Mouse (Mus musculus): ENCODE measurements around the gene Abca6. TPM values are rescaled to one million over a fixed set of nuclear protein-coding genes. Genes with fewer than 3 reads are reported as not detected.
A peak's percentile ranks its signal among the peaks of the same experiment; 100 is the strongest.

Gene Abca6
- polyA plus RNA-seq, 1 experiment from 2014 or later, result not detected

- H3K27ac ChIP-seq (replicated peaks; ENCODE audit: low read depth, low read length), result no peak overlapping the region
- H3K4me3 ChIP-seq (ENCODE audit: low read depth, low read length), result no peak overlapping the region
- no peak overlapping the region for H3K4me2 ChIP-seq (ENCODE audit: low read depth, severe bottlenecking)
- no peaks in the 10 kb centered on the region for H3K27me3 ChIP-seq (ENCODE audit: control insufficient read depth, insufficient read depth, low read length)
- no peaks in the 10 kb centered on the region for H3K9me3 ChIP-seq (ENCODE audit: control insufficient read depth, low read length)
- DNase-seq (ENCODE audit: low spot score), result peak; percentile 80
- ATAC-seq (ENCODE audit: insufficient number of reproducible peaks, low FRiP score, low TSS enrichment, low read depth), result 0 out of 2 replicates have a peak, but pooled peaks have one; percentile 44
- H3K4me1 ChIP-seq (ENCODE audit: control insufficient read depth, insufficient read depth, low read length), result no peaks in the 10 kb centered on the region
- WGBS, result 5% methylated on average over 5 of the region's 5 CpGs
- H3K36me3 ChIP-seq (ENCODE audit: control insufficient read depth, insufficient read depth, low read length), result no peaks in the 10 kb centered on the region
- H3K9ac ChIP-seq (ENCODE audit: low read length), result no peak overlapping the region
Measured at GRCm38 (mm10) chr11:110271745-110272144, 20.2 kb upstream of the Abca6 start.

GRCm38 (mm10) chr11:110268244-110268844, 16.8 kb upstream of the Abca6 start:
- Histone ChIP-seq H3K27ac (replicated peaks; ENCODE audit: low read depth, low read length) (no peak overlapping the region), H3K27me3 (ENCODE audit: control insufficient read depth, insufficient read depth, low read length) (no peaks in the 10 kb centered on the region), H3K4me3 (ENCODE audit: low read depth, low read length) (no peak overlapping the region), H3K4me1 (ENCODE audit: control insufficient read depth, insufficient read depth, low read length) (no peaks in the 10 kb centered on the region), H3K9ac (ENCODE audit: low read length) (no peak overlapping the region), H3K4me2 (ENCODE audit: low read depth, severe bottlenecking) (no peak overlapping the region; the same call in 1 of the 2 replicates), H3K36me3 (ENCODE audit: control insufficient read depth, insufficient read depth, low read length) (no peaks in the 10 kb centered on the region), H3K9me3 (ENCODE audit: control insufficient read depth, low read length) (no peaks in the 10 kb centered on the region)
- DNase-seq (ENCODE audit: low spot score) (peak; percentile 97), ATAC-seq (ENCODE audit: insufficient number of reproducible peaks, low FRiP score, low TSS enrichment, low read depth) (peak; percentile 76)
- WGBS, result 40% methylated on average over 8 of the region's 8 CpGs

GRCm38 (mm10) chr11:110267232-110267631, 15.7 kb upstream of the Abca6 start:
- Histone ChIP-seq H3K27ac (replicated peaks; ENCODE audit: low read depth, low read length) (no peak overlapping the region), H3K27me3 (ENCODE audit: control insufficient read depth, insufficient read depth, low read length) (no peaks in the 10 kb centered on the region), H3K9me3 (ENCODE audit: control insufficient read depth, low read length) (no peaks in the 10 kb centered on the region), H3K4me1 (ENCODE audit: control insufficient read depth, insufficient read depth, low read length) (no peaks in the 10 kb centered on the region), H3K4me2 (ENCODE audit: low read depth, severe bottlenecking) (no peak overlapping the region), H3K36me3 (ENCODE audit: control insufficient read depth, insufficient read depth, low read length) (no peaks in the 10 kb centered on the region), H3K4me3 (ENCODE audit: low read depth, low read length) (no peak overlapping the region), H3K9ac (ENCODE audit: low read length) (no peak overlapping the region)
- WGBS, result 98% methylated on average over 6 of the region's 6 CpGs
- ATAC-seq (ENCODE audit: insufficient number of reproducible peaks, low FRiP score, low TSS enrichment, low read depth) (no peak), DNase-seq (ENCODE audit: low spot score) (no peak)

- Histone ChIP-seq H3K4me2 (ENCODE audit: low read depth, severe bottlenecking) (no peak overlapping the region), H3K27ac (replicated peaks; ENCODE audit: low read depth, low read length) (no peak overlapping the region), H3K9ac (ENCODE audit: low read length) (no peak overlapping the region), H3K27me3 (ENCODE audit: control insufficient read depth, insufficient read depth, low read length) (no peaks in the 10 kb centered on the region), H3K36me3 (ENCODE audit: control insufficient read depth, insufficient read depth, low read length) (no peaks in the 10 kb centered on the region), H3K9me3 (ENCODE audit: control insufficient read depth, low read length) (no peaks in the 10 kb centered on the region), H3K4me1 (ENCODE audit: control insufficient read depth, insufficient read depth, low read length) (no peaks in the 10 kb centered on the region), H3K4me3 (ENCODE audit: low read depth, low read length) (no peak overlapping the region)
- DNase-seq (ENCODE audit: low spot score) (no peak), ATAC-seq (ENCODE audit: insufficient number of reproducible peaks, low FRiP score, low TSS enrichment, low read depth) (no peak)
- 92% methylated on average over 11 of the region's 11 CpGs for WGBS
Measured at GRCm38 (mm10) chr11:110266757-110267156, 15.2 kb upstream of the Abca6 start.

GRCm38 (mm10) chr11:110261867-110262266, 10.3 kb upstream of the Abca6 start:
- no peaks in the 10 kb centered on the region for H3K36me3 ChIP-seq (ENCODE audit: control insufficient read depth, insufficient read depth, low read length)
- no peak overlapping the region for H3K27ac ChIP-seq (replicated peaks; ENCODE audit: low read depth, low read length)
- no peaks in the 10 kb centered on the region for H3K4me1 ChIP-seq (ENCODE audit: control insufficient read depth, insufficient read depth, low read length)
- no peak overlapping the region for H3K9ac ChIP-seq (ENCODE audit: low read length)
- H3K4me2 ChIP-seq (ENCODE audit: low read depth, severe bottlenecking), result no peak overlapping the region
- H3K27me3 ChIP-seq (ENCODE audit: control insufficient read depth, insufficient read depth, low read length), result no peaks in the 10 kb centered on the region
- WGBS, result 74% methylated on average over 3 of the region's 3 CpGs
- H3K4me3 ChIP-seq (ENCODE audit: low read depth, low read length), result no peak overlapping the region
- ATAC-seq (ENCODE audit: insufficient number of reproducible peaks, low FRiP score, low TSS enrichment, low read depth), result no peak
- no peak for DNase-seq (ENCODE audit: low spot score)
- H3K9me3 ChIP-seq (ENCODE audit: control insufficient read depth, low read length), result no peaks in the 10 kb centered on the region; the same call in 1 of the 2 replicates

- Histone ChIP-seq H3K36me3 (ENCODE audit: control insufficient read depth, insufficient read depth, low read length) (no peaks in the 10 kb centered on the region), H3K9ac (ENCODE audit: low read length) (no peak overlapping the region), H3K27me3 (ENCODE audit: control insufficient read depth, insufficient read depth, low read length) (no peaks in the 10 kb centered on the region), H3K4me1 (ENCODE audit: control insufficient read depth, insufficient read depth, low read length) (no peaks in the 10 kb centered on the region), H3K4me3 (ENCODE audit: low read depth, low read length) (no peak overlapping the region), H3K9me3 (ENCODE audit: control insufficient read depth, low read length) (no peaks in the 10 kb centered on the region; the same call in 1 of the 2 replicates), H3K27ac (replicated peaks; ENCODE audit: low read depth, low read length) (no peak overlapping the region), H3K4me2 (ENCODE audit: low read depth, severe bottlenecking) (no peak overlapping the region)
- no peak for ATAC-seq (ENCODE audit: insufficient number of reproducible peaks, low FRiP score, low TSS enrichment, low read depth)
- DNase-seq (ENCODE audit: low spot score), result no peak
- WGBS, result 77% methylated on average over 4 of the region's 4 CpGs
Measured at GRCm38 (mm10) chr11:110257911-110258310, 6.3 kb upstream of the Abca6 start.

- no peak overlapping the region for H3K27ac ChIP-seq (replicated peaks; ENCODE audit: low read depth, low read length)
- WGBS, result 89% methylated on average over 4 of the region's 4 CpGs
- no peaks in the 10 kb centered on the region; the same call in 1 of the 2 replicates for H3K9me3 ChIP-seq (ENCODE audit: control insufficient read depth, low read length)
- no peaks in the 10 kb centered on the region for H3K36me3 ChIP-seq (ENCODE audit: control insufficient read depth, insufficient read depth, low read length)
- no peak overlapping the region for H3K4me2 ChIP-seq (ENCODE audit: low read depth, severe bottlenecking)
- no peak overlapping the region for H3K9ac ChIP-seq (ENCODE audit: low read length)
- no peaks in the 10 kb centered on the region for H3K4me1 ChIP-seq (ENCODE audit: control insufficient read depth, insufficient read depth, low read length)
- H3K4me3 ChIP-seq (ENCODE audit: low read depth, low read length), result no peak overlapping the region
- DNase-seq (ENCODE audit: low spot score) (no peak), ATAC-seq (ENCODE audit: insufficient number of reproducible peaks, low FRiP score, low TSS enrichment, low read depth) (no peak)
- no peaks in the 10 kb centered on the region for H3K27me3 ChIP-seq (ENCODE audit: control insufficient read depth, insufficient read depth, low read length)
Measured at GRCm38 (mm10) chr11:110257061-110257460, 5.5 kb upstream of the Abca6 start.

GRCm38 (mm10) chr11:110252256-110252655, 680 bp upstream of the Abca6 start:
- DNase-seq (ENCODE audit: low spot score), result no peak
- 88% methylated on average over 3 of the region's 3 CpGs for WGBS
- H3K4me1 ChIP-seq (ENCODE audit: control insufficient read depth, insufficient read depth, low read length), result no peaks in the 10 kb centered on the region

GRCm38 (mm10) chr11:110244730-110245129, 6.8 kb downstream of the Abca6 start:
- no peak for DNase-seq (ENCODE audit: low spot score)
- Histone ChIP-seq H3K4me1 (ENCODE audit: control insufficient read depth, insufficient read depth, low read length) (no peaks in the 10 kb centered on the region), H3K4me2 (ENCODE audit: low read depth, severe bottlenecking) (no peak overlapping the region), H3K9ac (ENCODE audit: low read length) (no peak overlapping the region), H3K36me3 (ENCODE audit: control insufficient read depth, insufficient read depth, low read length) (no peaks in the 10 kb centered on the region; the same call in 1 of the 2 replicates), H3K27me3 (ENCODE audit: control insufficient read depth, insufficient read depth, low read length) (no peaks in the 10 kb centered on the region), H3K27ac (replicated peaks; ENCODE audit: low read depth, low read length) (no peak overlapping the region), H3K9me3 (ENCODE audit: control insufficient read depth, low read length) (no peaks in the 10 kb centered on the region), H3K4me3 (ENCODE audit: low read depth, low read length) (no peak overlapping the region)
- ATAC-seq (ENCODE audit: insufficient number of reproducible peaks, low FRiP score, low TSS enrichment, low read depth), result no peak
- WGBS, result 94% methylated on average over 10 of the region's 10 CpGs

More at GRCm38 (mm10) chr11:110252256-110252655, 680 bp upstream of the Abca6 start:
- Histone ChIP-seq H3K27ac (replicated peaks; ENCODE audit: low read depth, low read length) (no peak overlapping the region), H3K4me2 (ENCODE audit: low read depth, severe bottlenecking) (no peak overlapping the region), H3K9ac (ENCODE audit: low read length) (no peak overlapping the region), H3K9me3 (ENCODE audit: control insufficient read depth, low read length) (no peaks in the 10 kb centered on the region), H3K36me3 (ENCODE audit: control insufficient read depth, insufficient read depth, low read length) (no peaks in the 10 kb centered on the region), H3K27me3 (ENCODE audit: control insufficient read depth, insufficient read depth, low read length) (no peaks in the 10 kb centered on the region), H3K4me3 (ENCODE audit: low read depth, low read length) (no peak overlapping the region)
- no peak for ATAC-seq (ENCODE audit: insufficient number of reproducible peaks, low FRiP score, low TSS enrichment, low read depth)

Measured in limb, embryonic 11.5 days (tissue).